Mouse (Mus musculus): ENCODE measurements around the gene Mthfr. TPM values are rescaled to one million over a fixed set of nuclear protein-coding genes. Genes with fewer than 3 reads are reported as not detected.

Mthfr gene
- polyA plus RNA-seq, 1 experiment: 9.9 TPM

DNA sequence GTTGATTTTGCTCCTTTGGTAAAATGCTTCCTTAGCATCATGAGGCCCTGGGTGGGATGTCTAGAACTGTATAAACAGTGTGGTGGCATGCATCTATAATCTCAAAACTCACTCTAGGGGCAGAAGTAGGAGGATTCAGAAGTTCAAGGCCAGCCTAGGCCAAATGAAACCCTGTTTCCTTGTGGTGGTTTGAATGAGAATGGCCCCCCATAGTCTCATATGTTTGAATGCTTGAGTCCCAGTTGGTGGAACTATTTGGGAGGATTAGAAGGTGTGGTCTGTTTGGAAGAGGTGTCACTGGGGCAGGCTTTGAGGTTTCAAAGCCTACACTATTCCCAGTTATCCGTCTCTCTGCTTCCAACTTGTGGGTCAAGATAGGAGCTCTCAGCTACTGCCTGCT, 52.3 kb downstream of the Mthfr start:
- no peak for TF ChIP-seq GATA1 (IDR thresholded peaks at IDR 0.05; ENCODE audit: low read length)

DNA sequence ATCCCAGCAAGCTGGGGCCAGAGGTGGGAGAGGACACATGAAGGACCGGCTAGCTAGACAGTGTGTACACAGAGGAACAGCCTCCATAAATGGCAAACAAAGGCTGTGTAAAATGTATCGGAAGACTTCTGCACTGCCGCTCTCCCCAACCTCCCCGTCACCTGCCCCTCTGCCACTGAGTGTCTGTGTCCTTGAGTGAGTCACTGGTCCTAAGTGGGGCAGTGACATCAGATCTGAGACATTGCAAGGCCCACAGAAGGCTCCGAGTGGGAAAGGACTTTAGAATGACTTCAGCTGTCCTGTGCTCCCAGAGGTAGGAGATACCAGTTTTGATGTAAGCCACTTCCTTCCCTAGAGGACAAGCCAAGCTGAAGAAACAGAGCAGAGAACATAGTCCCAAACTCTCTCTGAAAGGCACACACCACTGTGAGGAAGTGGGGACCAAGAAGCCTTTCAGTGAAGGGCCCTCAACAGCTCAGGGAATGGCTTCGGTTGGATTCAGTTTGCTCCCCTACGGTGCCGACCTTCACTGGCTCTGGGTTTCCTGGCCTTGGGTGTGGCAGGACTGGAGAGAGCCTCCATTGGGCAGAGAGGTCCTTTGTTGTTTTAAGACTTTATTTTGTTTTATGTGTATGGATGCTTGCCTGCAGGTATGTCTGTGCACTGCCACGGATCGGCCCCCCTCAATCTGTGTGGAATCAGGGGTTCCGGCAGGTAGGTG, 53.8 kb downstream of the Mthfr start:
- no peak for TF ChIP-seq GATA1 (IDR thresholded peaks at IDR 0.05; ENCODE audit: low read length)

DNA sequence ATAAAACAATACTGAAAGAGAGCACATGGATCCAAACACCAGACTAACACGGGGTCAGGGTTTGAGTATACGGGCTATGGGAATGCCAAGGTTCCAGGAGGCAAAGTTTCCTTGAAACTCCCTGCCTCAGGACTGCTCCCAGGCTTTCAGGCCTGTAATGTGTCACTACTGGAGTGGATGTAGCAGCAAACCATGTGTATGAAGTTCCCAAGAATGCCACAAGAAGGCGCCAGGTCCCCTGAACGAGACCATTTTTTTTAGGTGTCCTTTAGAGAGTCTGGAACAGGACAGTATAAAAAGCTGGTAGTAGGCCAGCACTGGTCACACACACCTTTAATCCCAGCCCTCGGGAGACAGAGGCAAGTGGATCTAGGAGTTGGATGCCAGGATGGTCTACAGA, 55.3 kb downstream of the Mthfr start:
- TF ChIP-seq GATA1 (IDR thresholded peaks at IDR 0.05; ENCODE audit: low read length): no peak

DNA sequence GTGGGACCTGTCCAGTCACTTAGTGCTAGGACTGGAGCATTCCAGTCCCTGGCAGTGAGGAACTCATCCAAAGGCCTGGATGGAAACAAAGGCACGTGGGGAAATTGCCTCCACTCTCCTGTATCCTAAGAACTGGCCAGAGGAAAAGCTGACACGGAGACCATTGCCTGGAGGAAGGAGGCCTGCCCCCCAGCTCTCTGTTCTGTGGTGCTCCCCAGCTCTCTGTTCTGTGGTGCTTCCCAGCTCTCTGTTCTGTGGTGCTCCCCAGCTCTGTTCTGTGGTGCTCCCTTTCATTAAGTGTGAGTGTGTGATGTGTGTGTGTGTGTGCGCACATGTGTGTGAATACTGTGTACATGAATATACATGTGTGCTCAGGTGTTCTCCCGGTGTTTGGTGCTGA, 56.2 kb downstream of the Mthfr start:
- TF ChIP-seq GATA1 (IDR thresholded peaks at IDR 0.05; ENCODE audit: low read length): no peak

DNA sequence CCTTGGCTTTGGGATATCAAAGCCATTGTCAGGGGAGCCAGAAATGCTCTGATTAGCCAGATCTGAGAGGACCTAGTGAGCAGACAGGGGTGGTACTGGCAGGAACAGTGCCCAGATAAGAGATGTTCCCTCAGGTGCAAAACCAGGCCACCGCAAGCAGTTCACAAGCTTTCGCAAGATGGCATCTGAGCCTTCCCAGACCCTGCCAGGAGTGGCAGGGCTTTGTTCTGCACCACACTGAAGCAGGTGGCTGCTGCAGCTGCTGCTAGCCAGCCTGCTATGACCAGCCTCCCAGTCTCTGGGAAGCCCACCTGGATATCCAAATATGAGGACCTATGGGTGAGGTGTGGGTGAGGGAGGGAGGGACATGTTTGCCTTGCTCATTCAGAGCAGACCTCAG, 59.1 kb downstream of the Mthfr start:
- TF ChIP-seq GATA1 (IDR thresholded peaks at IDR 0.05; ENCODE audit: low read length): no peak

DNA sequence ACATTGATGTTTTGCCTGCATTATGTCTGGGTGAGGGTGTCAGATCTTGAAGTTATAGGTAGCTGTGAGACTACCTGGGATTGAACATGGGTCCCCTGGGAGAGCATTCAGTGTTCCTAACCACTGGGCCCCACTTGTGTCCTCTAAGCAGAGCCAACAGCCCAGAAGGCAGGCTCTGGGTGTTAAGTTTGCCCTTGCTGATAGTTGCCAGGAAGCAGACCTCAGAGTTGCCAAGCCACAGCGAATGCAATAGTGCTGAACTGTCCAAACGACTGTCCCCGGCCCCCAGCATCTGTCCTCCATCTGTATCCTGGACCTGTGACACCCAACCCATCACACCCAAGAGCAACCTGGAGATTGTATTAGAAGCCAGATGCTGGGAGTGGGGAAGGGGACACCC, 59.8 kb downstream of the Mthfr start:
- no peak for TF ChIP-seq GATA1 (IDR thresholded peaks at IDR 0.05; ENCODE audit: low read length)

DNA sequence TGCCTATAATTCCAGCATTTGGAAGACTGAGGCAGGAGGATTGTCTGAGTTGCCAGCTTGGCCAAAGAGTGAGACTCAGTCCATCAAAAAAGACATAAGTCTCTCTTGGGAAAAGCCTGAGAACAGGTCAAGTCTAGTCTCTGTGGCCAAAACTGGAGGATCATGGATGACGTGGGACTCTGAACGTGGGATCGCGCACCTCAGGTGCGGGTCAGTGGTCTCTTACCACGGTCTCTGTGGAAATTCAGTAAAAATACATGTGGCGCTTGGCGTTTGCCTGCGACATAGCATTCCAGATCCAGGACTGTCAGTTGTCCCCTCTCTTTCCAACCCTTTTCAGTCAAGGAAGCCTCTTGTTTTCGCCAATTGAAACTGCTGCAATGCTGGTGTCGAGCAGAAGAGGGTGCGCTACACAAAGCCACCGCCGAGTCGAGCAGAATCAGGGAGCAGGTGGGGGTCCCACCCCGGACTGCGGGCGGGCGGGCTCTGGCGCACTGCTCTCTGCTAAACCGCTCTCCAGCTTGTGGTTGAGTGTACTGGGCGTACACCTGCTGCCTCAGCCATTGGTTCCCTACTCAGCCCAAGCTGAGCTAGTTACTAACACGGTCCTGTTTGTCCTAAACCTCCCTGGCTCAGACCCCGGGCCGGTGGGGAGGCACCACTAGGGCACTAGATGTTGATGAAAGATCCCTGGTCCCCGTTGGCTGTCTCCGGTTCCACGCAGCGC, 63.1 kb downstream of the Mthfr start:
- TF ChIP-seq GATA1 (IDR thresholded peaks at IDR 0.05; ENCODE audit: low read length): no peak

DNA sequence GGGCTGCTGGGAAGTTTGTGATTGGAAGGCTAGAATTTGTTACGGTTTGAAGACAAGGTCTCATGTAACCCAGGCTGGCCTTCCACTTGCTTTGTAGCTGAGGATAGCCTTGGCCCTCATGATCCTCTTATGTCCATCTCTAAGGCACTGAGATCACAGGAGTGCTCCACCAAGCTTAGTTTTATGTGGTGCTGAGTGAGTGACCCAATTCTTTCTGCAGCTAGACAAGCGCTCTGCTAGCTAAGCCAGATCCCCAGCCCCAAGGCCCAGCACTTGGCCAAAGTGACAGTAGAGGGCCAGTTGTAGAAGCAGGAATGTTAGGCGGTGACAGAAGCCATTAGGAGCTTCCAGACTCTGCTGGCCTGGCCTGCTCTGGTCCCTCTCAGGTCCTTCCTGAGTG, 65.3 kb downstream of the Mthfr start:
- TF ChIP-seq GATA1 (IDR thresholded peaks at IDR 0.05; ENCODE audit: low read length): no peak

DNA sequence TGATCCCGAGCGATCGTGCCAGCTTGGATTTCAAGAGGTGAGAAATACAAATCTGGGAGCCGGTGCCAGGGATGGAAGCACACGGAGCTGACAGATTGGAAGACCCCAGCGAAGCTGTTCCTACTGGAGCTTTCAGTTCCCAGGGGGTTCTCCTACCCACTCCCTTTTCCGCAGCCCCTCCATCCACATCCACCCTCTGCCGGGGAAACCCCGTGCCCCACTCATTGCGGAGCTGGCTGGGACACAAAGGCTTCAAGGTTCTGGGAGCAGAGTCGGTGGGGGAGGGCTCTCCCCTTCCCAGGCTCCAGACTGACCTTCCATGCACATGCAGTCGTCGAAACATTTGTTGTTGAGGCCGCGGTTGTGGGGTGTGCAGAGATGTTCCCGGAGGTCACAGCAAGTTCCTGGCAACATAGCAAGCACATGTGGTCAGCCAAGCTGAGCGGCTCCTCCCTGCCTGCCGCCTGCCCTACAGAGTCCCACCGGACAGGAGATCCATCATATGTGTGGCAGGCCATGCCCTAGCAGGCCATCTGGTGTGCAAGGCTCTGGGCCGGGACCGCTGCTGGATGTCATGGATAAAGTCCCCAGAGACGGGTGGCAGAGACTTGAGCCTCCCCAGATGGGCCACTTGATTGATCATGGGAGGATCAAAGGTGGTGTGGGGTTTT, 68.9 kb downstream of the Mthfr start:
- TF ChIP-seq GATA1 (IDR thresholded peaks at IDR 0.05; ENCODE audit: low read length): no peak

DNA sequence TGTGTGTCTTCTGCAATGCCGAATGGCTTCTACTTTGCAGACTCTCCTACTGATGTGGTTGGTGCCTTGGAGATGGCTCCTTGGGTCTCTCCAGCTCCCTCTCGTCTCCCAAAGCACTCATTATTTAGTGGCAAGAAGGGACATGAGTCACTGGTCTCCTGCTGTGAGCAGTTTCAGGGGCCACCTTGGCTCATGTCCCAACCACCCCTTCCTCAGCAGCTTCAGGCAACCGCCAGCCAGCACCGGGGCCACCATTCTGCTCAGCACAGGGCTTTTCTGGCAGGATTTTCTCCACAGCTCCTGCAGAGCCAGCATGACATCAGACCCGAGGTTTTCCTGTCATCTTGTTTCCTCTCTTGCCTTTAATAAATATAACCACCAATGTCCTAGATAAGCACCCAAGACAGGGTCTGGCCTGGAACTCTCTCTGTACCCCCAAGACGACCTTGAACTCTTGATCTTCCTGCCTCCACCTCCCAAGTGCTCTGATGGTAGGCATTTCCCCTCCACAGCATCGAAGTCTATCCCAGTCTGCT, 69.8 kb downstream of the Mthfr start:
- TF ChIP-seq GATA1 (IDR thresholded peaks at IDR 0.05; ENCODE audit: low read length): no peak

Other genes starting within 250 kb of the Mthfr start
- 1.6 and 1.7 TPM in 2 replicates for gene Zfp984, start 229.3 kb upstream of the Mthfr start, polyA plus RNA-seq (2012)
- 0.06 and 0.10 TPM in 2 replicates for gene Zfp933, start 190.7 kb upstream of the Mthfr start, polyA plus RNA-seq (2012)
- 0.04 and 0.08 TPM in 2 replicates for gene Miip, start 170.3 kb upstream of the Mthfr start, polyA plus RNA-seq (2012)
- gene Fv1, start 170.1 kb upstream of the Mthfr start, polyA plus RNA-seq (2012): not detected in 2 replicates
- gene Mfn2, start 134.4 kb upstream of the Mthfr start, polyA plus RNA-seq (2012): 17.0 and 21.7 TPM in 2 replicates
- 1.9 TPM in 2 replicates for gene Plod1, start 102.3 kb upstream of the Mthfr start, polyA plus RNA-seq (2012)
- gene 2510039O18Rik, start 98.2 kb upstream of the Mthfr start, polyA plus RNA-seq (2012): 71.1 and 78.9 TPM in 2 replicates
- not detected in 2 replicates for gene Nppb, start 53.3 kb upstream of the Mthfr start, polyA plus RNA-seq (2012)
- not detected in 2 replicates for gene Nppa, start 38.4 kb upstream of the Mthfr start, polyA plus RNA-seq (2012)
- gene Clcn6, start 256 bp upstream of the Mthfr start, polyA plus RNA-seq (2012): 3.5 and 4.1 TPM in 2 replicates
- gene Agtrap, start 49.0 kb downstream of the Mthfr start, polyA plus RNA-seq (2012): 3.1 and 3.2 TPM in 2 replicates
- 28.7 and 35.5 TPM in 2 replicates for gene Mad2l2, start 91.3 kb downstream of the Mthfr start, polyA plus RNA-seq (2012)
- gene Draxin, start 91.6 kb downstream of the Mthfr start, polyA plus RNA-seq (2012): not detected in 2 replicates
- gene Fbxo6, start 113.1 kb downstream of the Mthfr start, polyA plus RNA-seq (2012): 68.5 and 76.1 TPM in 2 replicates
- gene Fbxo44, start 121.4 kb downstream of the Mthfr start, polyA plus RNA-seq (2012): 4.6 and 4.8 TPM in 2 replicates
- gene Fbxo2, start 121.5 kb downstream of the Mthfr start, polyA plus RNA-seq (2012): 0.55 and 0.86 TPM in 2 replicates
- 0.01 and 0.06 TPM in 2 replicates for gene Disp3, start 248.9 kb downstream of the Mthfr start, polyA plus RNA-seq (2012)